Mouse (Mus musculus): ENCODE data around the gene Sox5.

GRCm38 (mm10) chr6:144309171-144309570 is 472.6 kb downstream of the Sox5 start:
- TF ChIP-seq EP300 (IDR thresholded peaks at IDR 0.05; ENCODE audit: low read depth) (no peak), CTCF (IDR thresholded peaks at IDR 0.05; ENCODE audit: low read depth) (no peak)

All from liver, embryonic 14.5 days (tissue).